Mouse (Mus musculus) CH12F3 (cell line): ENCODE measurements around the gene Uhrf1bp1.
"Not testable (repeated sequence)": the region's sequence is repeated elsewhere in the genome, so short reads cannot be mapped to it uniquely, and the experiment has no call there.

Source experiments
- in situ Hi-C: fragments of 300-500 bp; cut with MboI; formaldehyde crosslinking; loops from 2 replicates; pipeline ENCODE4 v1.14.3; 2020; ENCODE audit warnings: low sequenced_read_pairs

Gene Uhrf1bp1

DNA sequence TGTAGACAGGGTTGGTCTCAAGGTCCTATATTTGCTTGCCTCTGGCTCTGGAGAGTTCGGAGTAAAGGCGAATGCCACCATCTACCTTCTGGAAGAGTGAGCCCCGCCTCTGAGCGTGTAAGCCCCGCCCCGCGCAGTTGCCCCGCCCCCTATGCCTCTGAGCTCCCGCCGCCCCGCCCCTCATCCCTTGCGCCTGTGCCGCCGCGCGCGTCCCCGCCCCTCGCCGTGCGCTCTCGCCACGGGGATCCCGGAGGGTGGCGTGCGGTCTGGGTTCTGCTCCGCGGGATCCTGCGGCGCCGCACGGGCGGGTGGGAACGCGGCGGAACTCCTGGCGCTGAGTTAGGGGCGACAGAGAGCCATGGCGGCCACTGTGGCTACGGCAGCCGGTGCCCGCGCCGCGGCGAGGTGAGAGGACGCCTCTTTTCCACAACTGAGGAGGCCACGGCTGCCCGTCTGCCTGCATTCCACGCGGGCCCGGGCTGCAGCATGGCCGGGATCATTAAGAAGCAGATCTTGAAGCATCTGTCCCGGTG, at the start of gene Uhrf1bp1:
Gene Uhrf1bp1 (plus strand): TSS at position 177 of the 533 bp plus-strand sequence.
- in situ Hi-C loops: no loop called here

DNA sequence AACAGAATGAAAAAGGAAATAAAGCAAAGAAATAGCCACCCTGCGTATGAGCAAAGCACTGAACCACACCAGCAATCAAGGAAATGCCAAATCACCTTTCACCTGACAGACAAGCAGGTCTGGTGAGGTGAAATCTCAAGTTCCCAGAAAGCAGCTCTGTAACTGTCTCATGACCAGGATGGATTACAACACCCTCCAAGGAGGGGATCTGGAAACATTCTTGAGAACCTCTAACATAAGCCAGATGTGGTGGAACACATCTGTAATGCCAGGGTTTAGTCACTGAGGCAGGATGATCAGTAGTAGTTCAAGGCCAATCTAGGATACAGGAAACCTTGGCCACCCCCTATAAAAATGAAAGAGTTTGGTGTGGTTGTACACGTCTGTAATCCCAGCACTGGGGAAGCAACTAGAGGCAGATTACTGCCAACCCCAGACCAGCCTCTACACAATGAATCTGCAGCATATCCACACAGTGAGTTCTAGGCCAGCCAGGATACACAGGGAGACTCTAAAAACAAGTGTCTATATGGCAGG, 48.6 kb upstream of the Uhrf1bp1 start:
- in situ Hi-C loops: no loop called here

DNA sequence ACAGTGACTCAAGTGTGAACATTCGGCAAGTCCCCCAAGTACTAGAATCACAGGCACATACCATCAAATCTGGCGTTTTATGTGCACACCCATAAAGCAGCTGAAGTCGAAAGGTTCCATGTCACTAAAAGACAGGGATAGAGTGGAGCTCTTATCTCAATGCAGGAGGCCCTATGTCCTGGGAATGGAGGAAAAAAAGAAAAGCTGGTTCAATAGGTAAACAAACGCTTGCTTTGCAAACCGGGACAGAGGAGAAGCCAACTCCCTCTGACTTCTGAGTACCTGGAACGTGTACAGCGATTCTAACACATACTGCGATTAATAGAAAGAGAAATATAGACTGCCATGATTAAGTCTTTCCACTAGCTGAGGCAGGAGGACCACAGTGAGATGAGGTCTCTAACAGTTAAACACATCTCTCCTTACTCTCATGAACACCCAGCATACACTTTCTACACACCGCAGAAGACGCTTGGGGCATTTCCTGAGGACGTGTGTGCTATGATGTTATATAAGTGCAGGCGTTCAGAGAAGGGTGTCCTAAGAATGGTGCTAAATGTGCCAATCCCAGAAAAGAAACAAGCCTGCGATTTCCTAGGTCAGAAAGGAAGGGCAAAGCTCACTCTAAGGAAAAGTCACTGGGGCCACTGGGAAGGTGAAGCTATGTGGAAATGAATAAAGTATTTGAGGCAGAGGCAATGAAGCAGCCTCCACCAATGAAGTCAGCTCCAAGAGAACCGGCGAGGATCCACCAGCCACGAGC, 45.5 kb upstream of the Uhrf1bp1 start:
- in situ Hi-C loops: no loop called here

DNA sequence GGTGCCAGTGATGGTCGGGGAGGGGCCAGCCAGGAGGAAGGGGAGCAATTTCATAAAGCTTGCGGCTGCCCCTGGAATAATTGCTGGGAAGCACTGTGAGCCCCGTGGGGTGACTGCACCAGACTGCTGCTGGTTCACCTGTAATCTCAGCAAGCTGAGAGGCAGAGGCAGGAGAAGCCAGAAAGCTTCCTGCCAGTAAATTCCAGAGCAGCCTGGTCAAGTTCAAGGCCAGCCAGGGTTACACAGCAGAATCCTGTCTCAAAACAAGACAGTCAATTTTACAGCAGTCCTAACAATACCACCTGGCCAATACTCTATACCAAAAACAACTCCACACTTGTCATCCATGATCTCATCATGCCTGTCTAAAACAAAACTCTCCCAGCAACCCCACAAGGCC, 44.3 kb upstream of the Uhrf1bp1 start:
- in situ Hi-C loops: no loop called here

DNA sequence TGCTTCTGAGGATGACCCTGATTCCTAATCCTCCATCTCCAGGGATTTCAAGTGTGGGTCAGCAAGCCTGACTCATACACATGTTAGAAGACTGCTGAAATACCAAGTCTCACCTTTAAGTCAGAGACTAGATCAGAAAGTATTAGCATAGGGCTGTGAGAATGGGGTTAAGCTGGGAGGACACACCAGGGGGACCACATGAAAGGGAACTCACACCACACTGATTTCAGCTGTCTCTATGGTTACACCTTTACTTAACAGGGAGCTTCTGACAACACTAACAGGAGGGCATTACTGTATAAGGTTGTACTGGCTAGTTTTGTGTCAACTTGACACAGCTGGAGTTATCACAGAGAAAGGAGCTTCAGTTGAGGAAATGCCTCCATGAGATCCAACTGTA, 41.6 kb upstream of the Uhrf1bp1 start:
- in situ Hi-C loops: no loop called here

DNA sequence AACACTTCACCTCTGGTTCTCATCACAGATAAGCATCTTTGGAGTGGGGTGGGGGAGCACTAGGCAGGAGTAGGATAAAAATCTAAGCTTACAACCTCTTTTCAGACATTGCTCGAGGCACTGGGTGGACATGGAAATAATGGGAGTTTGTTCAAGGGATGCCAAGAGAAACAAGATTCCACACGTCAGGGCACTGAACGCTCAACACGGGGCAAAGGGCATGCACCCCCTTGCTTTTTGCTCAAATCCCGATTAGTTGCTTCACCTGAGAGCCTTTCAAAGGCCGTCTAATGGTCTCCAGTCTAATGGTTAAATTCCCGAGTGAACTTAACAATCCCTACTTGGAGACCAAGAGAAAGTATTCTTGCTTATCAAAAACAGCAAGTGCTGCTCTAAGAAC, 37.2 kb upstream of the Uhrf1bp1 start:
- in situ Hi-C loops: no loop called here

DNA sequence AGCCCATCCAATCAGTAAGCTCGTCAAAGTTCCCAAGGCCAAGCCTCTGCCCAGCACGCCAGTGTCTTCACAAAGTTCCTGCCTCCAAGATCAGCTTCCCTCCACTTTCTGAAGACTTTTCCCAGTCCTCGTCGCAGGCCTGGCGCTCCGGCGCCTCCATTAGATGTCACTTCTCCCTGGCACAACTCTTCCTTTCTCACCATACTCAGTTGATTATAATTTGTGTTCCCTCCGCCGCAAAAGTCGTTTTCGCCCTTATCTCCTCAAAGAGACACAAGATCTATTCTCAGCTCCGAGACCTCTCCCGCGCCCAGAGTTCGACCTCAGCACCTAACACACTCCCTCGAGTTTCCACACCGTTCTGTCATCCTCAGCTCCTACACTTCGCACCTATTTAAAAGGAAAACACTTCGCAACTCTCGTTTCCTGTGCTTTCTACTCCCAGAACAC, 36.7 kb upstream of the Uhrf1bp1 start:
- in situ Hi-C loops: no loop called here

DNA sequence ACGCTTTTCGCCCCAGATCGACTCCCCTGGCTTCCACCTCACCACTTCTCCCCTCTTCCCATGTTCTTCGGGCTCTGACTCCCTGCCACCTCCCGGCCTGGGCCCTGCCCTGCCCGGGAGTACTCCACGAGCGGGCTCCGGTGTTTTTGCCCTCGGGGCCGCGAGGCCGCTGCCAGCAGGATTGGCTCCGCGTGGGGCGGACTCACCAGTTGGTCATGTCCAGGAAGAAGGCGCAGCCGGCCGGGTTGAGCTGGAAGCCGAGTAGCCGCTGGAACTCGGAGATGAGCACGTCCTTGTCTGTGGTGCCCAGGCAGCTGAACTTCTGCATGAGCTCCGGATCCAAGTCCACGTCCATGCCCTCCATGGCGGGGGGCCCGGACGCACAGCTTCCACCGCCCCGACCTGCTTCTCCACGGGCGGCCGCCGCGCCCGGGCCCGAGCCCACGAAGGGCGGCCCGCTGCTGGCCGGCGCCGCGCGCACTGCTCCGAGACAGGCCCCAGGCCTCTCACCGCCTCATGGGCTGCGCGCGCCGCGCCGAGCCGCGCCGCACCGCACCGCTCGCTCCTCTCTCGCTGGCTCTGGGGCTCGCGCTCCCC, 36.2 kb upstream of the Uhrf1bp1 start:
- in situ Hi-C loops: no loop called here

DNA sequence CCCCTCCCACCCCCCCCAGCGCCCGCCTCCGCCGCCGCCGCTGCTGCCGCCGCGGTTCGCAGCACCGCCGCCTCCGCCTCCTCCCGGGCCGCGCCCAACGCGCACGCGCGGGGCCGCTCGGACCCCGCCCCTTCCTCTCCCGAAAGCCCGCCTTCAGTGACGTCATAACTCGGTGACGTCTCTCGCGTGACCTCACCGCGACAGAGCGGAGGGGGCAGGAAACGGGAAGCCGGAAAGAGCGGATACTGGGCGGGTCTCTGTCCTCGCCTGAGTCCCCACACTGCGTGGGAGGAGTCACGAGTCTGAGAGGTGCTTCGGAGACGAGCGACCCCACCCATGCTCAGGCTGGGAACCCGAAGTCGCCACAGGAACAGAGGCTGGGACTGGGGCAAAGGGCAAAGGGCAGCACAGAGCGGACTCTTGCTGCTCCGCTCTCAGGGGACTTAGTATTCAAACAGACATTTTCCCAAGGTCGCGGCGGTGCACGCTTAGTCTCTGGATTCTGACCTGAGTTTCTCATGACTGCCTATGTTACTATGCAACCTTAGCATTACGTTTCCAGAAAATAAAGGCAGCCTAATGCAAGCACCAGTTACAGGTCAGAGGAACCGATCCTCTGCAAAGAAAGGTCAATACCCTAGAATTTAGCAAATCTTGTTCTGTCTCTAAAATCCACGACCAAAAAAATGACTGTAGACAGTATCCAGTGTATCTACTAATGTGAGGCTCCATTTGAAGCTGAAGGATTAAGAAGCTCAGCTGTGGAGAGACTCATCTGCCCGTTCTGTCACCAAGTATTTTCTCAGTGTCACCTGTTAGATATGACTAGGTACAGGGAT, 35.5 kb upstream of the Uhrf1bp1 start, which contains the start of gene D17Wsu92e:
Gene D17Wsu92e (minus strand): TSS at position 81 of the 839 bp plus-strand sequence.
- in situ Hi-C loops: no loop called here

DNA sequence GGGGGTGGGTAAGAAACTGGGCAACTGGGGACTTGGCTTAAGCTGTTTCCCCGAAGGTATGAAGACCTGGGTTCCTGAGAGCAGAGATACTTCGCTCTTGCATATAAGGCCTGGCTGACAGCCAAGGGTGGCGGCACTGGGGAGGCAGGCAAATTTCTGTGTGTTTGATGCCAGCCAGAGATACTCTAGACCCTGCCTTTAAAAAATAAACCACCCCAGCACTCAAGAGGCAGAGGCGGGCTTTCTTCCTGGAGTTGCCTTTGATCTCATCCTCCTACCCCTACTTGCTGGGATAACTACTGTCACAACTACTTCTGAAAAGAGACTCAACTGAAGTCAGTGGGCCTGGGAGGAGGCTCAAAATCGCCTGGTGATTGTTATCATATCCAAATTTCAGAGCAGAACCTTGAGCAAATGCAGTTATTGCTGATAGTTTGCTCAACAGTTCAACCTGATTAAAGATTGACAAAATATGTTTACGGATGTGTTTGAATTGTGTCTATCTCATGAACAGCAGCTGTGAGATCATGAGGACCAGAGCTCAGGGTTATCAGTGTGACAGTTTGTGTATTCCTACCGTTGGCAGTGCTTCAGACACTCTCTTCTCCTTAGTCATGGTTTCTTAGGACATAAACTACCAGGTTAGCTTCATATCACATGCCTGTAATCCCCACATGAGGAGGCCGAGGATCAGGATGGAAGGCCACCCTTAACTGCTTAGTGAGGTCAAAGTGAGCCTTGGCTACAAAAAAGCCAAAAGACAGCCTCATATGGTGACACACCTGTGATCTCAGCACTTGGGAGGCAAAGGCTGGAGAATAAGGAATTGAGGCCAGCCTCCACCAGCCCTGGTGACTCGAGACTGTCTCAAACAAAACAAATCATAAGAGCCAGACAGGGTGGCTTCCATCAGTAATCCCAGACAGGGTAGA, 34.6 kb upstream of the Uhrf1bp1 start:
- in situ Hi-C loops: no loop called here

DNA sequence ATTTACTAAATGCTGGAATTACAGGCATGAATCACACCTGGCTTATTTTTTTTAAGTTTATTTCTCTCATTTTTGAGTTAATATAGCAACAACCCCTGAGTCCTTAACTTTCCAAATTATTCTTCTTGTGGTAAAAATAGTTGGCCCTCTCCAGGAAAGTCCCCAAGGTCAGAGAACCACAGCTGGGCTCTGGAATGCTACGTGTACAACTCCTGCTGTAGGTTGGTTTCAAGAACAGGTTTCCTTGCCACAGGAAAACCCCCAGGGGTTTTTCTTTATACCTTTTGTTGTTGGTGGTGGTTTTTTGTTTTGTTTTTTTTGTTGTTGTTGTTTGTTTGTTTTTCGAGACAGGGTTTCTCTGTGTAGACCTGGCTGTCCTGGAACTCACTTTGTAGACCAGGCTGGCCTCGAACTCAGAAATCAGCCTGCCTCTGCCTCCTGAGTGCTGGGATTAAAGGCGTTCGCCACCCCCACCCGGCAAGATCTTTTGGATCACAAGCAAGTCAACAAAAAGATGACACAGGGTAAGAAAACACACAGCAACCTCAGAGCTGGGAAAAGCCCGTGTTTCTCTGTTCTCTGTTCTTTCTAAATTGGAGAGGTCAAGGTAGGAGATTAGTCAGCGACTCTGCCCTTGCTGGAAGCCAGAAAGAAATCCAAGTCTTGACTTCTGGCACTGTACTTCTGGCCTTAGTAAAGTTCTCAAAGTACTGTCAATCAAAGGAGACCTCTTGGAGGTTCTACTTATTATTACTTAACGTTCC, 32.9 kb upstream of the Uhrf1bp1 start:
- in situ Hi-C loops: no loop called here

DNA sequence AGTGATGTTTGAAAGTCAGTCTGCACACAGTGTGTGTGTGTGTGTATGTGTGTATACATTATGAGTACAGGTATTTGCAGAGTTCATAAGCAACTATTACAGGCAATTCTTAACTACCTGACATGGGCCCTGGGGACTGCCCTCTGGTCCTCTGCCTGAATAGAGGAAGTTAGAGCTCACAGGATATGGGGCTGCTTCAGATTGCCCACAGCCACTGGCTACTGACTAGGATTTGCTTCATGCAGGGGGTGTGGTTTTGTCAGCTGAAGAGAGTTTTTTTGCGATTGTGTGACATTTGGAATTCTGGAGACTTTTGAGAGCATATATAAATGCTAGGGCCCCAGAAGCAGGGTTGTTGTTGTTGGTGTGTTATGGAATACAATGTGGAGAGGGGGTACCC, 31.3 kb upstream of the Uhrf1bp1 start:
- in situ Hi-C loops: no loop called here

DNA sequence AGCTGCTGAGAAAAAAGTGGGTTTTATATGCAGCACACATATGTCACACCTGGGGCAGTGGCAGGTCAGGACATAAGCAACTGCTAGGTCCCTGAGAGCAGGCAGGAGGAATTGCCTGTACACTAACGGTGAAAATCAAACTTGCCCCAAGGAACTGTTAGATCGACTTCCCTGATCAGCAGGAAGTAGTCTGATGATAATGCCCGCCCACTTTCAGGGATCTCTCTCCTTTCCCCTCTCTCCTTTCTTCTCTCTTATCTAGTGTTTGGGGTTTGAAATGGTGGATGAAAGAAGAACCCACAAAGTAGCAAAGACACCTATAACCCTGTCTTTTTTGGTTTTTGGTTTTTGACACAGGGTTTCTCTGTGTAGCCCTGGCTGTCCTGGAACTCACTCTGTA, 30.7 kb upstream of the Uhrf1bp1 start:
- in situ Hi-C loops: no loop called here

DNA sequence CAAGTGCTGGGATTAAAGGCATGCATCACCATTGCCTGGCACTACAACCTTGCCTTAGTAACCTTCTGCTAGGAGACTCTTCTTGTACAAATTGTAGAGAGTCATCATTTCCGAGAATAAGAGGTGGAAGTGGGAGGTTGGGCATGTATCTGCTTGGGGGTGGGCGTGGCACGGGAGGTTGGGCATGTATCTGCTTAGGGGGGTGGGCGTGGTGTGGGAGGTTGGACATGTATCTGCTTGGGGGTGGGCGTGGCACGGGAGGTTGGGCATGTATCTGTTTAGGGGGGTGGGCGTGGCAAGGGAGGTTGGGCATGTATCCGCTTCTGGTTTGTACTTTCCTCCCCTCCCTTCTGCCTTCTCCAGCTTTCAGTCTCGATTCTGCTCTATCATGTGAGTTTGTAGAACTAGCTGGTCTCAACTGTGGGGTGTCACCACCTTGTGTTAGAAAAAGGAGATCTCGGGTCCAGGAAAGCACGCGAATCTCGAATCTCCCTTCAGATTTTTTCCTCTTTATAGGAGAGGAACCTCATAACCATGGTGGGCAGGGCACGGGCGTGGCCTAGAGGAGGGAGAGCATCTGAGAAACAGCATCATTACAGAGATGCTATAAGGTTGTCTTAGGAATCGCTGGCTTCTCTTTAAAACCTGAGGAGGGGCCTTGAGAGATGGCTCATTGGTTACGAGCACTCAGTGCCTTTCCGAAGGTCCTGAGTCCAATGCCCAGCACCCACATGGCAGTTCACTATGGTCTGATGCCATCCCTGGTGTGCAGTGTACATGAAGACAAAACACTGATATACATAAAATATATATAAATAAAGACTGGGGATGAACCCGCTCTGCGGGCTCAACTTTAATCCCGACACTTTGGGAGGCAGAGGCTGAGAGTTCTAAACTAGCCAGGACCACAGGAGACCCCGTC, 30.0 kb upstream of the Uhrf1bp1 start:
- in situ Hi-C loops: no loop called here

DNA sequence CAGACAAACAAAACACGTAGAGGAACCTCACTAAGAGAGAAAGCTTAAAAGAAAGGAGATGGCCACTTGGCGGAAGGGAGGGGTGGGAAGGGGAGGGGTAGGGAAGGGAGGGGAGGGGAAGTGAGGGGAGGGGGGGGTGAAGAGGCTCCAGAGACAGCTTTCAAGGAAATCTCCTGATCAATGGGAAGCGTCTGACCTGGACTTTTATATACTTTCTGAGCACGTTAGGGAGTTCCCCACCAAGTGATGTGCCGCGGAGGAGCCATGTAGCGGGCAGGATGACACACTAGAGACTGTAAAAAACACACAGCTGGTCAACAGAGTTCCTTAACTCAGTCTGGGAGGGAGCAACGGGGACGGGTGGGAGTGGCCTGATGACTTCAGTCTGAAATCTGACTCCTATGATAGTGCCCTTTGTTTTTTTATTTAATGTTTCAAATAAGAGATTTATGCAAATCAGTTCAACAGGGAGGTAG, 29.3 kb upstream of the Uhrf1bp1 start:
- in situ Hi-C loops: no loop called here

DNA sequence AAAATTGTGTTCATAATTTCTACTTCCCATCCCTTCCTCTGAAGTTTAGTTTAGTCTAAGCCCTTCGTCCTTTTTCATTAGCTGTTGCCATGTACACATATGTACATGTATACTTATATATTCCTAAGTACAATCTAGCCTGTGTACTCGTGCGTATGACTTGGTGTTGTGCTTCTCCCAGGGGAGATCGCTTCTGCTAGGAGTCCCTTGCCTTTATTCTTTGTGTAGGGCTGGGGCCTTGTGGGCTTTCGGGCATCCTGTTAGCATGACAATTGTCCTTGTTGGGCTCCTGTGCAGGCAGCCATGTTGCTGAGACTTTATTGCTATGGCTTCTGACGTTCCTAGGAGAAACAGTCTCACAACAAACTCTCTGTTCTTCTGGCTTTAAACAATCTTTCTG, 28.7 kb upstream of the Uhrf1bp1 start:
- in situ Hi-C loops: no loop called here

DNA sequence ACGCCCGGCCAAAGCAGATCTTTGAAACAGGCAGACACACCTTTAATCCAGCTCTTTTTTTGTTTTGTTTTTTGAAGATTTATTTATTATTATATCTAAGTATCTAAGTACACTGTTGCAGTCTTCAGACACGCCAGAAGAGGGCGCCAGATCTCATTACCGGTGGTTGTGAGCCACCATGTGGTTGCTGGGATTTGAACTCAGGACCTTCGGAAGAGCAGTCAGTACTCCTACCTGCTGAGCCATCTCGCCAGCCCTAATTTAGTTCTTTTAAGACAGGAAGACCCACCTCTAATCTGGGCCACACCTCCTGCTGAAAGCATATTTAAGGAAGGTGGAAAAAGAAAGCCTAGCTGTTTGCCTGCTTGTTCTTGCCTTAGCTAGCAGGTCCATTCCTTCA, 25.8 kb upstream of the Uhrf1bp1 start:
- in situ Hi-C loops: no loop called here

DNA sequence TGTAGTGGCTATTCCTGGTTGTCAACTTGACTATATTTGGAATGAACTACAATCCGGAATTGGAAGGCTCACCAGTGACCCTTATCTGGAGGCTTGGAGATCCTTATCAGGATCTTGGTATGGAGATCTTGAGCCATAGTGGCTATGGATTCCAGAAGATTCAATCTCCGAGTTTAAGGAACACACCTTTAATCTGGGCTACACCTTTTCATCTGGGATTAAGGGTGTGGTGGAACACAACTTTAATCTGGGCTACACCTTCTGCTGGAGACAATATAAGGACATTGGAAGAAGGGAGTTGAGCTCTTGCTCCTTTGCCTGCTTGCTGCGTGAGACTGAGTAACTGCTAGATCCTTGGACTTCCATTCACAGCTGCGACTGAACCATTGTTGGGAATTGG, 18.4 kb upstream of the Uhrf1bp1 start, which contains the start of gene Snrpc:
Gene Snrpc (plus strand): TSS at position 301 of the 400 bp plus-strand sequence.
- in situ Hi-C loops: not testable (repeated sequence)
